Mouse (Mus musculus) megakaryocyte-erythroid progenitor cell, adult 5-6 weeks (primary cell): ENCODE results near the gene Rsg1. TPM values are rescaled to one million over a fixed set of nuclear protein-coding genes. Genes with fewer than 3 reads are reported as not detected.

Experiments
- ATAC-seq: replicated peaks from 2 replicates; pipeline ENCODE4 v1.8.0; 2016; ENCODE audit warnings: mild to moderate bottlenecking, inconsistent platforms; ENCODE audit not compliant: severe bottlenecking, poor library complexity, low FRiP score, low TSS enrichment
- total RNA-seq, 2 experiments: library from RNA; stranded (forward) in 1 of 2; stranded (reverse) in 1 of 2; fragments of 200-1000, 215-1000 nt in 1 of 2; fragments of >200 nt in 1 of 2; fragmentation: Nextera tagmentation in 1 of 2; gene quantifications; 2 replicates each; pipeline ENCODE4 v1.2.3; 2014 to 2017

Rsg1 gene
- total RNA-seq, 2 experiments from 2014 or later = 0.81 to 3.2 TPM

DNA sequence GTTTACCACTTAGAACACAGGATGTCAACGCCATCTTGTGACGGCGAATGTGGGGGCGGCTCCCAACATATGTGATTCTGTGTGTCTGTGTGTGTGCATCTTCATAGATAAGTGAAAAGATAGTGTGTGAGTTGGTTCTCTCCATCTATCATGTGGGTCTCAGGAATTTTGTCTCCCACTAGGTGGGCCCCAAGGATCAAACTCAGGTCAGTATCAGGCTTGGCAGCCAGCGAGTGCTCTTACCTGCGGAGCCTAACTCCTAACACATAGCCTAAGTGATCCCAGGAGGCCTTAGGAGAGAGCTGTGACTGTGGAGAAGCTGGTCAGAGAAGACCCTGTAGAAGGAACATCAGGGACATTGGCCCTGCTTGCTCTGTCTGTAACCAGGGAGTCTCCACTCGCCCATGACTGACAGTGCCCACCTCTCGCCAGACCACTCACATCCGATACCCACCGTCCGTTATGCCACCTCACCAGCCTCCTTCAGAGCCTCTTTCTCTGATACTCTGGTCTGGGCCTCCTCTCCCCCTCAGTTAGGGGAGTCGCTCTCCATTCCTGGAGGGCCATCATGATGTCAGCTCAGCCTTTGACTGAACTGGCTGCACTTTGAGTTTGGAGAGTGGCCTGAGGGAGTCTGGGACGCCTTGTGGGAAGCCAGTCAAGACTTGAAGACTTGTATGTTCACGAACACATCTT is 3.1 kb upstream of the Rsg1 start:
- peak; percentile 39 for ATAC-seq

DNA sequence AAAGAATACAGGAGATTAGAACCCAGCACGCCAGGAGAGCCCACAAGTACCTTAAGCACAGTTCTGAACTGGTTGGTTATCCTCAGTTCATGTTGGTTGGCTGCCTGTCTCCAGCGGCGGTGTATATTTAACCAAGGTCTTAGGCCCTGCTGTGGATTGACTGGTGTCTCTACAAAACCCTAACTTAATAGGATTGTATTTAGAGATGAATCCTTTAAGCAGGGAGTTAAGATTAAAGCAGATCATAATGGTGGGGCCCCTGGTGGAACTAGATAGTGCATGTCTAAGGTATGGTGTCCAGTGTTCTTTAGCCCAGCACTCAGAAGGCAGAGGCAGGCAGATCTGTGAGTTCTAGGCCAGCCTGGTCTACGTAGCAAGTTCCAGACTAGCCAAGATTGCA is 2.1 kb upstream of the Rsg1 start:
- no peak for ATAC-seq

DNA sequence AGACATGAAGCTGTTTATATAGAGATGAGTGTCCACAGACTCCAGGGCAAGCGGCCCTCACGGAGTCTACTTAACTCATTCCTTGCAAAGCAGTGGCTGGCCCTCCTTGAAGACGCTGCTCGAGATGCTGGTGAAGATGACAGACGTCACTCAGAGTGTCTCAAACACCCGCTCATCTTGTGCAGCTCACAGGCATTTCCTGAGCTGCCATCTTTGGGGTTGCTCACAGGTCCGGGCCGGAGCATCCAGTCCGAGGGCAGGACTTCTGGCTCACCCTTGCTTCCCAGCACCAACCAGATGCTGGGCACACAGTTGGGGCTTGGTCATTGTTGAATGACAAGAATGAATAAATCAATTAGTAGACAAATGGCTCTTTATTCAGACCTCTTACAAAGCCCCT is 864 bp upstream of the Rsg1 start:
- no peak for ATAC-seq

DNA sequence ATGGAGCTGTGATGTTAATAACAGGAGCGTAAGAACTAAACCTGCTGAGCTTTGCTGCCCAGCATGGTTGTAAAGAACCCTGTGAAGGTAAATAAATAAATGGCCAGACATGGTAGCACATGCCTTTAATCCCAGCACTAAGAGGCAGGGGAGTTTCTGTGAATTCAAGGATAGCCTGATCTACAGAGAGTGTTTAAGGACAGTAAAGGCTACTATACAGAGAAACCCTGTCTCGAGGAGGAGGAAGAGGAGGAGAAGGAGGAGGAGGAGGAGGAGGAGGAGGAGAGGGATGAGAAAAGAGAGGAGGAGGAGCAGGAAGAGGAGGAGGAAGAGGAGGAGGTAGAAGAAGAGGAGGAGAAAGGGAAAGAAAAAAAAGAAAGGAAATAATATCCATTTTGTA is 414 bp upstream of the Rsg1 start:
- ATAC-seq = no peak

DNA sequence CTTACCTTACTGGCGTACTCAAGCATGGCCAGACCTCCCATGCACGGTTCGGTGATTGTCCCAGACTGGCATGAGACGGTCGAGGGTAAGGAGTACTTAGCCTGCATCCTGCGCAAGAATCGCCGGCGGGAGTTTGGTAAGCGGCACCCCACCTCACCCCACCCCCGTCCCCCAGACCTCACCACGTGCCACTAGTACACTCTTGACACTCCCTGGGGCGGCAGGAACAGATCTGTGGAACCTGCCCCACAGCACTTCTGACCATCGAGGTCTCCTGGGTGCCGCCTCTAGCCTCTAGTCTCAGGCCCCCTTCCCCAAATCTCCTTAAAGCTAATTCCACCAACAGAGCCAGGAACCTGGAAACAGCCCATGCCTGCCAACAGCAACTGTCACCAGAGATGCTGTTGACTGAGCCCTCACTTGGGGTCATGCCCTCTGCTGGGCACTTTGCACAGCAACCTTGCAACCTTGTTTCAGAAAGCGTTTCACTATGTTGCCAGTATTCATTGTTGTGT is 638 bp downstream of the Rsg1 start:
- ATAC-seq = peak; percentile 85

DNA sequence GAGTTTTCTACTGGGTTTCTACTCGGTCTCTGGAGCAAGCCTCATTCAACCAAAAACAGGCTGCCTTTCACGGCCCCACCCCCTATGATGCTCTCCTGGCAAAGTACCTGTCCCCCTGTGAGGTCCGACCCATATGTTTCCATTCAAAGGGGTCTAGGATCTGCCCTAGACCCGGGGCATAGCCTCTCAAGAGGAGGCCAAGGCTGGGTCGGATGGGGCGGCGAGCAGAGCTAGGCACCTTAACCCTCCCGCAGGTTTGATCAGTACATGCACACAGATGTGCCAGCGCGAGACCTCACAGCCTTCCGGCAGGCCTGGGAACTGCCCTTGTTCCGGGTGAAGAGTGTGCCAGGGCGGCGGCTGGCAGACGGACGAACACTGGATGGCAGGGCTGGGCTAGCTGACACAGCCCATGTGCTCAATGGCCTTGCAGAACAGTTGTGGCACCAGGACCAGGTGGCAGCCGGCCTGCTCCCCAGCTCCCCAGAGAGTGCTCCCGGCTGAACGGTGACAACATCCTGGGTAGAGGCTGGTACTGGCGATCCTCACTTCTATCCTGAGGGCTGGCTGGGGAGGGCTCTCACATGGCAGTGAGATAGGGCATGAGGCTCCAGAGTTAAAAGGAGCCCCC is 5.9 kb downstream of the Rsg1 start:
- ATAC-seq = peak; percentile 37; the same call in 1 of the 2 replicates

DNA sequence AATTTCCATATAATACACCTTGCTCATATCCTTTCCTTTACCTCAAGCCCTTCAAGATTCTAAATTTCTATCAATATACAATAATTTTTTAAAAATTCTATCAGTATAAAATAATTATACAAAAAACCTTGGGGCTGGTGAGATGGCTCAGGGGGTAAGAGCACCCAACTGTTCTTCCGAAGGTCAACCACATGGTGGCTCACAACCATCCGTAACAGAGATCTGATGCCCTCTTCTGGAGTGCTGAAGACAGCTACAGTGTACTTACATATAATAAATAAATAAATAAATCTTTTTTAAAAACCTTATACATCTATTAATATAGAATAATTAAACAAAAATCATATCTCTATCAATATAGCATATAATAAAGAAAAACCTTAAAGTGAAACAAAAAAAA is 8.1 kb downstream of the Rsg1 start:
- no peak for ATAC-seq

DNA sequence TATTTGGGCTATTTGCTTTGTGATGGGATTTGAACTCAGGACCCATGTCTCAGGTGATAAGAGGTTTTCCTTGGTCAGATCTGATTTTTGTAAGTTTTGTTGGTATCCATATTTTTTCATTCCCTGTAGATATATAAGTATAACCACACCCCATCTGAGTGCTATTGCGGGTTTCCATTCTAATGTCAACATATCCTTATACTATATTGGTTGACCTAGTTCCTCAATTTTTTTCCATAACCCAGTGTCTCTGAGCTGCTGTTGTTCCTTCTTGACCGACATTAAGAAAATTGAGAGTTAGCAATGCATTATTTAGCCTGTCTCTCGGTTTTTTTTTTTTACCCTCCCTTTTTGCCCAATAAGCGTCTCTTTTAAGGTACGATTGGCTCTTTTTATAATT is 9.0 kb downstream of the Rsg1 start:
- ATAC-seq = no peak

DNA sequence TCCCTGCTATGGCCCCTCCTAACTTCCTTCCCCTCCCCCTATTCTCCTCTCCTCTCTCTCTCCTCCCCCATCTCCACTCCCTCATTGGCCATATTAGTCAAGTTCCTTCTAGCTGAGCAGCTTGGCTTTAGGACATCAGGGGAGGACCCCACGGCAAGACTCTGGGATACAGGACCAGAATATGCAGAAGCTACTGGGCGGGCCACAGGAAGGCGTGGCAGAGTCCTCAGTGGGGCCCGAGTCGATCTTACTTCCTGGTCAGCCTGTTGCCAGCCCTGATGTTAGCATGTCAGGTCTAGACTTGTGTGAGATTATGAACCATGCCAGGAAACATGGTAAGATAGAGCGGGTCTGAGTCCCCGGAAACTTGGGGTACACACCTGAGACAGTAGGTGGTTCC is 14.9 kb downstream of the Rsg1 start:
- ATAC-seq = no peak

DNA sequence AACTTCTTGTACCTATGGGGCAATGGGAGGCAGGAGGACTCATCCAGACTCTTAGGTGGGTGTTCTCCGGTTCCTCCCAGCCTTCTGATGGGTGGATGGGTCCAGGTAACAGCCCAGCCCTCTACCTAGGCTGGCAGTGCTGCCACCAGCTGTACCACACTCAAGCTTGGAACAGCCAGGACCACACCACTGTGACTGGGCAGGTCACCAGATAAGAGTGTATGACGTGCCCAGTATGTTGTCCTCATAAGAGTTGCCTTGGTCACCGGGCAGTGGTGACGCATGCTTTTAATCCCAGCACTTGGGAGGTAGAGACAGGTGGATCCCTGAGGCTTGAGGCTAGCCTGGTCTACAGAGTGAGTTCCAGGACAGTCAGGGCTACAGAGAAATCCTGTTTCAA is 19.4 kb downstream of the Rsg1 start:
- no peak for ATAC-seq

DNA sequence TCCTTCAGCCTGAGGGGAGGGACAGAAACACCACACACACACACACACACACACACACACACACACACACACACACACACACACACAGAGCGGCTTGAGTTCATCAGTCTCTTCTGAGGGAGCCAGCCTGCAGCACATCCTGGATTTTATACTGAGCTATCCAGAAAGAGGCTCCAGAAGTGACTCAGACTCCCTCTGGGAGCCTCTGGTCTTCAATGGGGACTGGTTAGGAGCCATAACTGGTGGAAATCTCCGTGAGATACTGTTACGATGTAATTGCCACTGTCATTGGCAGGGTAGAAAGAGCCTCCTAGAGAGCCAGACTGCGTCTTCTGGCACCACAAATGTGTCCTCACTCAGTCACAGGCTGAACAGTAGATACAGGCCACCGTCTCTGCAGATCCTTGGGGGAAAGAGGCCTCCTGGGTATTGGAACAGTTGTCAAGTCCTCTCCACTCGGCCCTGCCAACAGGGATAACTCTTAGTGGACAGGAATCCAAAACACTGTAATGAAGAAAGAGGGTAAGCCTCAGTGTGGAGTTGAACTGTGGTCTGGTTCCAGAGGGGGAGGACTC is 21.9 kb downstream of the Rsg1 start:
- ATAC-seq = no peak

DNA sequence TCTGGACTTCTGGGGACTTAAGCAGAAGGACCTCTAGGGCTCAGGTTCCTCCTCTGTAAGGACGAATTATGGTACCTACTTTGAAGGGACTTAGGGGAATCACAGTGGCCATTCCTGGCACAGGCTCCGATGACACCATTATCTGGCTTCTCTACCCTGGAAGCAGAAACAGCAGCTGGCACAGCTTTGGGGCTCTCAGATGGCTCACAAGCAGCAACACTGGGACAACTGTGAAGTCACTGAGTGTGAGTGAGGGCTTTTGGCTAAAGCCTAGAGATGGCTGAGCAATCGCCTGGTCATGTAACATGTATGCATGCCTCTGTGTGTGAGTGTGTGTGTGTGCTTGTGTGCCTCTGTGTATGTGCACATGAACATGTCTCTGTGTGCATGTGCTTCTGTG is 23.1 kb downstream of the Rsg1 start:
- no peak for ATAC-seq

DNA sequence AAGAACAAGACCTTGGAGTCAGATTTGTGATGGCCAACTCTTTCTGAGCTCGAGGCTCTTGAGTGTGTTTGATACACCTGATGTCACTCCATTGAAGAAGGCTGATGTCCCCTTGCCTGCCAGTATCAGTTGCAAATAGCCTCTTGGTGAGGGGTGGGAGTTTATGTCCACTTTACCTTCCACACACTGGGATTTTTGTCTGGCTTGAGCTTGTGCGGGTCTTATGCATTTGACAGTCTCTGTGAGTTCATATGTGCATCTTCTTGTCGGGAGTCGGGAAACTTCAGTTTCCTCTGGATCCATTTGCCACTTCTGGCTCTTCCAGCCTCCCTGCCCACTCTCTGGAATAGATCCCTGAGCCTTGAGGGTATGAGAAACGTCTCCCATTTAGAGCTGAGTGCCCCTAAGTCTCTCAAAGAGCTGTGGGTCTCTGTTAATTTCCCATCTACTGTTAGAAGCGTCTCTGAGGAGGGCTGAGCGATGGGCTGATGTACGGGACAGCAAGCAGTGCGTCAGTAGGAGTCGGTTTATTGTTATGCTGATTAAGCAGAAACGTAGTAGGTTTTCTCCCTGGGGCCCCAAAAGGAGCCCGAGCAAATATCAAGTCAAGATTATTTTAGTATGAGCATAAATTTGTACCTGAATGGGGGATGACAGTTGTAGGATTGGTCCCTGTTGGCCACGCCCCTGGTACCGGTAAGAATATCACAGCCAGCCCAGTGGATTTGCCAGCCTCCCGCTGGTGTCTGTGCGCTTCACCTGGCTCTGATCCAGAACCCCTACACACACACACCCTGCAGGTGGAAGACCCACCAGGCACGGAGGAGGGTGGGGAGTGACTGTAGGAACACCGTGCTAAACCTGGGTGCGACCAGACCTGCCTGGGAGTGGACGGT is 25.0 kb downstream of the Rsg1 start:
- ATAC-seq = peak; percentile 39

DNA sequence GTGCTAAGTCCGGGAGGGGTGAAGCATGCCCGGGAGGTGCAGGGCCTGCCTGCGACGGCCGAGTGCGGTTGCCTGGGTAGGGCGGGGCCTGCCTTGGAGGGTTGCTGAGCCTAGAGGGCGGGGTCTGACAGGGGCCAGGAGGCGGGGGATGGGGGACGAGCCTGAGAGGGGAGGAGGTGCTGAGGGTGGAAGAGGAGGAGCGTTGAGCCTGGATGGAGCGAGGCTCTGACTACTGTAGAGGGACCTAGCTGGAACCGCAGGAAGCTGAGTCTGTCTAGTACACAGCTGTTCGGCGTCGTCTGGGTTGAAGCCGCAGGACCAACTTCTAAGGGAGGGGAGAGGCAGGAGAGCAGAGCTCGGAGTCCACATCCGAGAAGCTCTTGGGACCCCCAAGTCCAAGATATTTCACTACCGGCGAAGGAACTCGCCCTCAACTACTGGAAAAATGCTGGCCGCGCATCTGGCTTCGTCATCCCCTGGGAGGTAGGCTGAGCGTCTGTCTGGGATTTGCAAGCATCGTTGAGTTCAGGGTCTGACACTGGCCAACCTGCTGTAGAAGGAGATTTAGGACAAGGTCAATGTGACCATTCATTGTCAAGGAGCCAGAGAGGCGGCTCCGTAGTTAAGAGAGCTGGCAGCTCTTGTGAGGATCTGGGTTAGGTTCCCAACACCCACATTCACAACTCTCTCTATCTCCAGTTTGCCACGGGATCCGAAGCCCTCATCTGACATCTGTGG is 25.8 kb downstream of the Rsg1 start, which contains the start of gene Arhgef19:
Gene Arhgef19, plus strand, starts transcription at position 112 of the 738 bp plus-strand sequence.
- peak; percentile 94 for ATAC-seq

DNA sequence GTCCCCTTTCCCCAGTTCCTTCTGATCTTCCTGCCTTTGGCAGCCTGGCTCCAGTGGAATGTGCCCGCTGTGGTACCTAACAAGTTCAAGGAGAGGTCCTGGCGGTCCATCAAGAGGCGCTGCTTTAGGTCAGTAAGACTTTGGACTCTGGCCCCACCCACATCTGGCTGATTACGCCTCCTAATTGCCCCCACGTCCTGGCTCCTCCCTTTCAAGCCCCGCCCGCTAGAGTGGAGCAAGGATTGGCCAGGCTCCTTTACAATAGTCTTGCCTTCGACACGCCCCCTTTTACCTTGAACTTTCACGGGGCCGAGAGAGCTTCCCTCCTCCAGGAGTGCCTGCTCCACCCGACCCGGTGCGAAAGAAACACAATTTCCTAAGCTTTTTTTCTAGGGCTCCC is 26.9 kb downstream of the Rsg1 start:
- peak; percentile 60 for ATAC-seq

DNA sequence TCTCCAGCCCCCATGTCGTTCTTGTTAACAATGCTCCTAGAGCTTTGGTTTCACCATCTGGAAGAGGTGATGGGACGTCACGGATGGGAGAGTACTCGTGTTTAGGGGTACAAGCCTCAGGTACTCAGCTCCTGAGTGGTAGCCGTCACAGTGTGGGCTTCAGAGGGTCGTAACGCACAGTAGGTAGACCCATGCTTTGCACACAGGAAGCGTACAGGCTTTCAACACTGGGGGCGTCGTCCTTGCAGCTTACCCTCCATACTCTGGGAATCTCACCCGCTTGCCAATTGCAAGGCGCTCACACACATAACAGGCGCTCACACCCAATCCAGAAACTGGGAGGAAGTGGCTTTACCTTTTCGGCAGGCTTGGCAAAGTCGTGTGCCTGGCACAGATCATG is 28.1 kb downstream of the Rsg1 start:
- no peak for ATAC-seq

DNA sequence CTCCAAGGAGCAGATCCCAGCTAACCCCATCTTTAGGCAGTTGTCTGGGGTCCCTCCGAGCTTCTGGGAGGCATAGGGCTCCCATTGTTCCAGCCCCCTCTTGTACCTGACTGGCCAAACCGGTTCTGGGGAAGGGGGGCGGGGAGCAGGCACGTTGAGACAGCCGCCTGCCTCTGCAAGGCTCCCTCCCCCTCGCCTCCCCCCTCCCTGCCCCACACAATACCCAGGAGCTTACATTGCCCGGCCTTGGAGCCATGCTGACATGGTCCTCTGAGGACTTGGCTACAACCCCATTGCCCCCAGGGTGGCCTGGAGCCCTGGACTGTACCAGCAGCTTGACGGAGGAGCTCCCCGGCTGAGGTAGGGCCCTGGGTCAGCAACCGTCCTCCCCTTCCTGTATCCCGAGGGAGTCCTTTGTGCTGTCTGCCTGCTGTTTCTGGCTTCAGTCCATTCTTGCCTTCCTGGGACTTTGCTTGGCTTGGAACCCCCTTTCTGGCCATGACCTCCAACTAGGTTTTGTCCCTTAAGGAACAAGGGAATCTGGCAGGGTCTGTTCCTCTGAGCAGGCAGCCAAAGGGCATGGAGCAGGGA is 29.0 kb downstream of the Rsg1 start:
- no peak for ATAC-seq

DNA sequence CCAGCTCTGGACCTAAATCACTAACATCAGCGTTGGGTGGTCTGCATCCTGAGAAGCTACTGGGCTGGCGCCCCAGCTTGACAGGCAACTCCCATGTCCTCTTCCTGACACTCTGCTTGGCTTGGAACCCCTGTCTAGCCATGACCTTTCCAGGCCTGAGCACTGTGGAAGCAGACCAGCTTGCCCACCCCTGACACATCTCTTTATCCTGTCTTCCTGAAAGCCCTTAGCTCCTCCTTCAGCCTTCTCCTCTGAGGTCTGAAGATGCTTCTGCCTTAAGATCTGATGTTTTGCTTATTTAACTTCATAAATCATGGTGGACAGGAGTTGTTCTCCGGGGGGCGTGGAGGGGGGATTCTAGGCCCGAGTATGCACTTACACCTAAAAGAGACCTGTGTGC is 29.9 kb downstream of the Rsg1 start:
- no peak for ATAC-seq

DNA sequence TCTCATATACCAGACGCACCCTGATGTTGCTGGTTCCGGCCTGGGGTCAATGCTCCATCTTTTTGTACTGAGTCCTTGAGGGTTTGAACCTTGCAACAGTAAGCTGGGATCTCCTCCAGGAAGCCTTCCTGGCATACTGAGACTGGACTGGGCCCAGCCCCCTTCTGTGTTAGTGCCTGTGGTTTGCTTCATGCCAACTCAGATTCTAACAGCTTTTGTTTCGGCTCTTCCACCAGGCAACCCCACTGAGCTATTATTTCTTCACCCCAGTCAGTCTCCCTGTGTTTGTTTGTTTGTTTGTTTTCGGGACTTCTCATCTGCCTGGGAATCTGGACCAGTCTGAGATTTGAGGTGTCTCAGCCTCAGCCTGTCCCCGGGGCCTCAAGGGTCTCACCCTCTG is 30.6 kb downstream of the Rsg1 start:
- ATAC-seq = no peak
